Mouse (Mus musculus) liver, embryonic 12.5 days (tissue): ENCODE results near the gene Csnk2b. TPM values are rescaled to one million over a fixed set of nuclear protein-coding genes. Genes with fewer than 3 reads are reported as not detected.

ENCODE experiments used
- ATAC-seq: fragments of 200-750 bp; cut with Nextera tagmentation; 2 replicates; pipeline ENCODE4 v1.8.0; 2017; ENCODE audit warnings: moderate number of reproducible peaks, mild to moderate bottlenecking, moderate library complexity
- H3K27ac ChIP-seq: fragments of 300-500 bp; sonication (generic); 2 replicates; pipeline ENCODE4 v1.5.1; 2016; ENCODE audit warnings: mild to moderate bottlenecking
- H3K27me3 ChIP-seq: fragments of 300-500 bp; sonication (generic); replicated peaks from 2 replicates; pipeline ENCODE4 v1.6.1; 2016; ENCODE audit warnings: mild to moderate bottlenecking, moderate library complexity
- H3K36me3 ChIP-seq: fragments of 300-500 bp; sonication (generic); 2 replicates; pipeline ENCODE4 v1.6.1; 2016; ENCODE audit warnings: mild to moderate bottlenecking, moderate library complexity
- H3K4me1 ChIP-seq: fragments of 300-500 bp; sonication (generic); 2 replicates; pipeline ENCODE4 v1.6.1; 2016
- H3K4me2 ChIP-seq: fragments of 300-500 bp; sonication (generic); 2 replicates; pipeline ENCODE4 v1.6.1; 2016; ENCODE audit warnings: mild to moderate bottlenecking, moderate library complexity
- H3K4me3 ChIP-seq: fragments of 300-500 bp; sonication (generic); 2 replicates; pipeline ENCODE4 v1.5.1; 2016; ENCODE audit warnings: mild to moderate bottlenecking, moderate library complexity
- H3K9ac ChIP-seq: fragments of 300-500 bp; sonication (generic); 2 replicates; pipeline ENCODE4 v1.6.1; 2016; ENCODE audit warnings: mild to moderate bottlenecking, moderate library complexity
- H3K9me3 ChIP-seq: fragments of 300-500 bp; sonication (generic); replicated peaks from 2 replicates; pipeline ENCODE4 v1.6.1; 2016; ENCODE audit warnings: mild to moderate bottlenecking, moderate library complexity
- WGBS: fragments of 180-500 bp; shearing (Covaris S2); methylation state at CpG from one replicate; pipeline ENCODE4 v1.1.7; 2016; ENCODE audit not compliant: insufficient replicate concordance; 5-methylcytosine and 5-hydroxymethylcytosine counted together
- polyA plus RNA-seq: library from polyadenylated mRNA; unstranded; fragments of >200 nt; fragmentation: Nextera tagmentation; extraction: Ambion mirVana; gene quantifications from 2 replicates; pipeline ENCODE4 v1.2.1, GENCODE M21; 2016

Csnk2b gene
- polyA plus RNA-seq: 187 and 192 TPM in 2 replicates

DNA sequence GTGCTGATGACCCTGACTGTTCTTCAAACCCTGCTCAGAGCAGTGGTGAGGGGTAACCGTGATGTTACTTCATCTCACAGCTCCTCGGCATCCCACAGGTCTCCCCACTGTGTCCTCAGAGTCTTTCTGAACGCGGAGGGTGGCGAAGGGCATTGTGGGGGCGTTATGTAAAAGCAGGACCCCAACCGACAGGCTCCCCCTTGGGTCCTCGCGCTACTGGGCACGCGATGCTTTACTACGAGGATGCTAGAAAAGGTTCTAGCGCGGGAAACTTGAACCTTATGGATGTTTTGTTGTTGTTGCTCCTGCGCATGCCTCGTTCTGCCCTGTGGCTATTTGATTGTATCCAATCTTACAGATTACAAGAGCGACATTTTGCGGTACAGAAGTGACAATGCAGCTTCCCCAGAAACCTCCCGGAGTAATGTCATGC is at the start of gene Csnk2b:
TSS of gene Csnk2b (minus strand) at position 183 of the 433 bp plus-strand sequence.
- peak within 1 kb of the TSS; percentile 96 for H3K27ac ChIP-seq
- H3K4me1 ChIP-seq: peaks cover 47% of the 10 kb centered on the region
- peak within 1 kb of the TSS; percentile 89 for H3K4me2 ChIP-seq
- no peaks in the 10 kb centered on the region for H3K27me3 ChIP-seq
- H3K4me3 ChIP-seq: peak within 1 kb of the TSS; percentile 82
- under 1% methylated on average over 19 of the region's 19 CpGs for WGBS
- ATAC-seq: no peak
- peak within 1 kb of the TSS; percentile 92 for H3K9ac ChIP-seq
- H3K36me3 ChIP-seq: peaks cover 53% of the 10 kb centered on the region
- no peaks in the 10 kb centered on the region for H3K9me3 ChIP-seq

DNA sequence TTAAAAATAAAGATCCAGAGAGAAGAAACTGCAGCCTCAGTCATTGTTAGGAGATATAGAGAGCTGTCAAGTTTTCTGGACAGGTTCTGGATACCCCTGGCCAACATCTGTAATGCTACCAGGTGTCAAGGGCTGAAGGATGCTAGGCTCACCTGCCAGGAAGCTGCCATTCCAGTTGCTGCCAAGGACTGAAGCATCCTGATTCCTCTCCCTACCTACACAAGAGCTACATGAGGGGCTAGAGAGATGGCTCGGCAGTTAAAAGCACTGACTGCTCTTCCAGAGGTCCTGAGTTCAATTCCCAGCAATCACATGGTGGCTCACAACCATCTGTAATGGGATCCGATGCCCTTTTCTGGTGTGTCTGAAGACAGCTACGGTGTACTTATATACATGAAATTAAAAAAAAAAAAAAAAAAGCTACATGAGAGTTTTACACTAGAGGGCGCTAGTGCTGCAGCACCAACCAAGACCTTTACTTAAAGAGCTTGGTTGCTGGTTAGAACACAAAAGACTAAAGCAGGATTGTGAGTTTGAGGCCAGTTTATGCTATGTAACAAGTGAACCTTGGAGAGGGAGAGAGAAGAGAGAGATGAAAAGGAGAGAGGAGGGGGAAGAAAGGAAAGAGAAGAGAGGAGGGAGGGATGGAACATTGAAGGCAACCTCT is 46.8 kb upstream of the Csnk2b start:
- Histone ChIP-seq H3K9ac (no peak overlapping the region), H3K4me1 (peaks cover 16% of the 10 kb centered on the region), H3K27me3 (no peaks in the 10 kb centered on the region), H3K36me3 (no peaks in the 10 kb centered on the region), H3K27ac (no peak overlapping the region), H3K9me3 (no peaks in the 10 kb centered on the region), H3K4me3 (no peak overlapping the region), H3K4me2 (no peak overlapping the region)
- ATAC-seq: no peak
- 10% methylated on average over 4 of the region's 4 CpGs for WGBS

DNA sequence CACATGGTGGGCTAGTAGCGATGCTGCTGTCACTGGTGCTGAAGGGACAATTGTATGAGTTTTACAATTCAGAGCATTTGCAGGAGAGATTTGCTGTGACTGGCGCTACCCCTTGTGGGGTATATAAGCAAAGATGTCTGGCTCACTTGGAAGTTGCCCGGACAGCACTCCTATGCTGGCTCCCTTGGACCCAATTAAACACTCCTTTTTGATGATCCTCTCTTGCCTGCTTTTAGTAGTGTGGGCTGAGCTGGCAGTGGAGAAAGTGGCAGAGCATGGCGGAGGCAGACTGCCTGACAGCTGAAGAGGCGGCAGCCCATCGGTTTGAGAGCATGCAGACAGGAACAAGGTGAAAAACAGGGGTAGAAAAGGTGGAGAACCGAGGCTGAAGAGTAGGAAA is 45.9 kb upstream of the Csnk2b start:
- Histone ChIP-seq H3K4me1 (peaks cover 21% of the 10 kb centered on the region), H3K27ac (no peak overlapping the region), H3K27me3 (no peaks in the 10 kb centered on the region), H3K4me2 (no peak overlapping the region), H3K9ac (no peak overlapping the region), H3K9me3 (no peaks in the 10 kb centered on the region), H3K4me3 (no peak overlapping the region), H3K36me3 (peaks cover 1% of the 10 kb centered on the region)
- no peak for ATAC-seq
- WGBS: 64% methylated on average over 7 of the region's 7 CpGs

DNA sequence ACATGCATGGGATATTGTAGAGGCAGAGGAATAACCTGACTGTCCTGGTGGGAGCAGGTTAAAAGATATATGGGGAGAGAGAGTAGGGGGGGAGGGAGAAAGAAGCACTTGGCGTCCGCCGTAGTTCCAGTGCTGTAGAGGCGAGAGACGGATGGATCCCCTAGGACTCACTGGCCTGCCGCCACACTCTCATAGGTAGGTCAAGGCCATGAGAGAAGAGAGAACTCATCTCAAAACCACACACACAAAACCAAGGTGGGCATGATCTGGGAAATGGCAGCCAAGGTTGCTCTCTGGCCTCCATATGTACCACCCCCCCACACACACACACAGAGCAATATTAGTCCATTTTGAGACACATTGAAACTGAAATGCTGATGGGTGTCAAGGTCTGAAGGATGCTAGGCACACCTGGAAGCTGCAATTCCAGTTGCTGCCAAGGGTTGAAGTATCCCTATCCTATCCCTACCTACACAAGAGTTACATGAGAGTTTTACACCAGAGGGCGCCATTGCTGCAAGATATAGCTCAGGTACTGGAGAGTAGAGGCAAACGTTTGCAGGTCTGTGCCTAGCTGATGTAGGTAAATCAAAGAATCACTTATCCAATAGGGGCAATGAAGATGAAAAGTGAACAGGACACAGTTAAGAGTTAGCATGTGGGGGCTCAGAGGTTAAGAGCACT is 44.6 kb upstream of the Csnk2b start:
- Histone ChIP-seq H3K4me3 (peak overlapping the region; percentile 96; the same call in 1 of the 2 replicates), H3K36me3 (peaks cover 14% of the 10 kb centered on the region), H3K27ac (peak overlapping the region; percentile 8; the same call in 1 of the 2 replicates), H3K9me3 (no peaks in the 10 kb centered on the region), H3K9ac (no peak overlapping the region; the same call in 1 of the 2 replicates), H3K4me2 (peak overlapping the region; percentile 78), H3K27me3 (no peaks in the 10 kb centered on the region), H3K4me1 (peaks cover 34% of the 10 kb centered on the region)
- WGBS: 74% methylated on average over 8 of the region's 8 CpGs
- no peak for ATAC-seq

DNA sequence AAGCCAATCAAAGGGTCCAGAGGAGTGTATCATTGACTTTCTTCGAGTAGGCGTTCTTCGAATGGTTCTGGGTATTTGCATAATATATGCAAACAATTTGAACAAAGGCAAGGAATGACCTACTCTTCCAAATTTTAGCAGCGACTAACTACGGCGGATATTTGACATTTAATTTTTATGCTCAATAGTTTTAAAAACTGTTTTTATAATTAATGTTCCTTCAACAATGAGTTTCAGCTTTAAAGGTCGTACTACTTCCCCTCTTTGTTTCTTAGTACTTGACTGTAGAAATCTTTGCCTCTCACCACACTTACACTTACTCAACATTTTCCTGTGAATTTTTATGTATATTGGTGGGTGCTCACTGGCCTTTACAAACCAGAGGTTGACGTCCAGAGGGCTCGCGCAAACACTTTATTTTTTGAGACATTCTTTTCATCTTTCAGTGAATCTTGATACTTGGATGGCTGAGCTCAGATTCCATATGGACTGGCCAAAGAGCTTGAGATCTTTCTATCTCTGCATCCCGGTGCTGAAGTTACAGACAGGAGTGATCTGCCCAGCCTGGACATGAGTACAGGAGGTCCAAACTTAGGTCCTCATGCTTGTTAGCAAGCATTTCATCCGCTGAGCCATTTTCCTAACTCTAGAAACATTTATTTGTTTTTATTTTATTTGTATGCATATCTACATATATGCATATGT is 43.8 kb upstream of the Csnk2b start:
- peak; percentile 80 for ATAC-seq
- Histone ChIP-seq H3K9ac (peak overlapping the region; percentile 57), H3K4me3 (peak overlapping the region; percentile 96), H3K4me1 (peaks cover 39% of the 10 kb centered on the region), H3K27ac (peak overlapping the region; percentile 95), H3K27me3 (no peaks in the 10 kb centered on the region), H3K4me2 (peak overlapping the region; percentile 78), H3K9me3 (no peaks in the 10 kb centered on the region), H3K36me3 (peaks cover 23% of the 10 kb centered on the region)
- 27% methylated on average over 12 of the region's 12 CpGs for WGBS

DNA sequence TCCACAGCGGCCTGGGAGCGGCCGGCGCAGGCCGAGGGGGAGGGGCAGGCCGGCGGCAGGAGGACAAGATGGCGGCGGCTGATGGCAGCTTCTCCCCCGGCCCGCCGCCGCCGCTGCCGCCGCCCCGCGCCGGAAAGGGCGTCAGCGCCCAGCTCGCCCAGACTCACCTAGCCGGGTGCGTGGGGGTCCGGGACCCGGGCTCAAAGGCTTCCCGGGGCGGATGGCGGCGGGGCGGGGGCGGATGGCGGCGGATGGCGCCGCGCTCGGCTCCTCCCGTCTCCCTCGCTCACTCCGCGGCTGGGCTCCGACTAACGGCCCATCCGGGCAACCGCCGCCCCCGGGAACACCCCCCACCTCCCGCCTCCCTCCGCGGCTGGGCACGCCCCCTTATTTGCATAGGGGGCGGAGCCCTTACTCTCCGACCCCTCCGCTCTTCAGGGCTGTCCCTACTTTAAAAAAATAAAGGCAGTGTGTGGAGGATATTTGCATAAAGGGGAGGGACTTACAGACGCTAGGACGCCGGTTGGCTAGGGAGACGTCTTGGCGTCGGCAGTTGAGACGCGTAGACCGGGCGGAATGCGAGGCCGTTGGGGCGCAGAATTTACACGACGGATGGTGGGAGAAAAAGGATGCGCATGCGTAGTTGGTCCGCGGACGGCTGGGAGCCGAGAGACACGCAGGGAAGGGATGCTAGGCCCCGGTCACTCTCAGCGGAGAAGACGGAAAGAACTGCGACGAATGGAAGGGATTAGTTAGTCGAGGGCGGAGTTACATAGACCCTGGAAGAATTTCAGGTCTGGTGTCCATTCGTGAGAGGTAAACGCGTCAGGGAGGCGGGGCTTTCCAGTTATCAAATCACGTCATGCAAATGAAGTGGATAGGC is 43.0 kb upstream of the Csnk2b start, which contains the start of gene Prrc2a:
TSS of gene Prrc2a (minus strand) at position 330 of the 883 bp plus-strand sequence.
- Histone ChIP-seq H3K9ac (peak within 1 kb of the TSS; percentile 99), H3K36me3 (peaks cover 31% of the 10 kb centered on the region), H3K27me3 (no peaks in the 10 kb centered on the region), H3K9me3 (no peaks in the 10 kb centered on the region), H3K4me3 (peak within 1 kb of the TSS; percentile 96), H3K4me1 (peaks cover 39% of the 10 kb centered on the region), H3K27ac (peak within 1 kb of the TSS; percentile 95), H3K4me2 (peak within 1 kb of the TSS; percentile 78)
- WGBS: under 1% methylated on average over 89 of the region's 89 CpGs
- ATAC-seq: peak; percentile 96

DNA sequence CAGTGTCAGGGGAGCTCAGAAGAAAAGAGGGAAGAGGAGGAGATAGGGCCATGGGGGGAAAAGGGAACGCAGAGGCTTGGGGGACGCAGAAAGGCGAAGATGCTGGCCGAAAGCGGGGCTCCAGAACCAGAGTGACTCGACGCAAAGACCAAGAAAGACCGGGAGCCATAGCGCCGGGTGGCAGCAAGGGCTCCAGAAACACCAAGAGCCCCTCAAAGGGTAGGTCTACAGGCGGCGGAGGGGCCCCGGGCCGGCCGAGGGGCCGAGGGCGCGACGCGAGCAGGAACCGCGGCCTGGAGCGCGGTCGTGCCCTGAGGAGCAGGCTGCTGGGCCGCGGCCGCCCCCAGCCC is 42.3 kb upstream of the Csnk2b start:
- WGBS: 1% methylated on average over 28 of the region's 28 CpGs

DNA sequence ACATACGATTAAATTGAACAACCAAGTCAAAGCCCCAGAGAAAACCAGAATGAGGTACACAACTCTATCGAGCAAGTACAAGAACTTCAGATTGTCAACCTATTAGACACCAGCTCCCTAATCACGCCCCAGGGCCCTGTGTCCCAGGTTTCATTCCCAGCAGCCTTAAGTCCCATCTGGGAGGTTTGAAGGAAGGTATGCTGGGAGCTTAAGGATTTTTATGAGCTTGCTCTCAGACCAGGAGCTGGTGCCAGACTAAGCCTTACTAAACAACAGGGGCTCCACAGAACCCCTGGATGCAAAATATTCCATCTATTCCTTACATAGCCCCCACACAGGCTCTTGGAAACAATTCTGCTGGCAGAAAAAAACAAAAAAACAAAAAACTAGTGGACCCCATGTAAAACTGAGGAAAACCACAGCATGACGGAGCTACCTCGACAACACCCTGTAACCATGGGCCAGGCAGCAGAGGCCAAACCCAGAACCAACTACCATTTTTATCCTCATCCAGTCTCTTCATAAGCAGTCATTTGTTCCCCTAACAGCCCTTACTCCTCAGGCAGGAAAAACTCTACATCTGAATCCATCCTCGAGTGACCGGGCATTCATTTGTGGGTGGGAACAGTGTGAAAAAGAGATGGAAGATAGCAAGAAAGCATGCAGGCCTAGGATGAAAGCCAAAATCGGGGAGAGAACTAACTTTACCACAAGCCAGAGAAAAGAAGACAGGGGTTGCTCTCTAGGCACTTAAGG is 41.7 kb upstream of the Csnk2b start:
- Histone ChIP-seq H3K36me3 (peaks cover 44% of the 10 kb centered on the region), H3K4me1 (peaks cover 39% of the 10 kb centered on the region), H3K4me3 (peak overlapping the region; percentile 96), H3K9ac (peak overlapping the region; percentile 99), H3K27me3 (no peaks in the 10 kb centered on the region), H3K27ac (peak overlapping the region; percentile 95), H3K9me3 (no peaks in the 10 kb centered on the region), H3K4me2 (peak overlapping the region; percentile 78)
- 15% methylated on average over 8 of the region's 8 CpGs for WGBS
- ATAC-seq: no peak

More for the DNA sequence above, 42.3 kb upstream of the Csnk2b start:
- Histone ChIP-seq H3K36me3 (peaks cover 37% of the 10 kb centered on the region), H3K4me3 (peak overlapping the region; percentile 96), H3K4me1 (peaks cover 39% of the 10 kb centered on the region), H3K9ac (peak overlapping the region; percentile 99), H3K27ac (peak overlapping the region; percentile 95), H3K27me3 (no peaks in the 10 kb centered on the region), H3K9me3 (no peaks in the 10 kb centered on the region), H3K4me2 (peak overlapping the region; percentile 78)
- no peak for ATAC-seq

DNA sequence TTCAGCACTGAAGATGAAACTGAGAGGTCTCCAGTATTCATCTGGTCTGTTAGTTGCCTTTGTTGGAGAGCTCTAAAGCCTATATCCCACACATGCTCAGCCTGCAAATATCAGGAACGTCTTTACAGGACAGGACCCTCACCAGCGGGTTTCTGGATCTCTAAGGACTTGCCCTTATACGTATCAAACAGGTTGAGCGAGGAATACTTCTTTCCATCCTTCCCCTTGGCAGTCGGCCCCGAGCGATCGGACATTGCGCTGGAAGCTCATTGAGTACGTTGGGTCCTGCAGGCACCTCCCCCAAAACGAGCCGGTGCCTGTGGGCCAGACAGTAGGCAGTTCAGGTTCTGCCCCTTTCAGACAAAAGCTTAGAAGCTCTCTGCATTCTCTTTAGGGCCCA is 40.9 kb upstream of the Csnk2b start:
- no peaks in the 10 kb centered on the region for H3K27me3 ChIP-seq
- peaks cover 52% of the 10 kb centered on the region for H3K36me3 ChIP-seq
- no peak overlapping the region; the same call in 1 of the 2 replicates for H3K27ac ChIP-seq
- H3K4me3 ChIP-seq: peak overlapping the region; percentile 96
- no peaks in the 10 kb centered on the region for H3K9me3 ChIP-seq
- WGBS: 64% methylated on average over 12 of the region's 12 CpGs
- no peak for ATAC-seq
- peak overlapping the region; percentile 99 for H3K9ac ChIP-seq
- peaks cover 39% of the 10 kb centered on the region for H3K4me1 ChIP-seq
- peak overlapping the region; percentile 78 for H3K4me2 ChIP-seq

DNA sequence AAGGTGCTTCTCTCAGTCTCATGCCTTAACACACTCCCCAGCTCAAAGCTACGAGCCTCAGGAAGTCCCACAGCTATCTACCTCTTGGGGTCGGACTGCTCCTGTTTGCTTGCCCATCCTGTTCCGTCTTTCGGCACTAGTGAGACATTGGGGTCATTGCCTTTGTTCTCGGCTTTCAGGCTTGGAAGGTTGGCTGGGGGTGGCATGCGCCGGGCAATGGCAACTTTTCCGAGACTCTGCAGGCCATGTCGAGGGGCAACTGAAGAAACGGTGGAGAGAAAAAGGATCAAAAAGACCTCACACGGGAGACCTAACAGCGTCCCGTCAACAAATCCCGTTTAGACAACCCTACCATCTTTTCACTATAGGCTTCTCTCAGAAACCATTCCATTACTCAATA is 40.3 kb upstream of the Csnk2b start:
- H3K4me2 ChIP-seq: peak overlapping the region; percentile 78
- no peak for ATAC-seq
- H3K27ac ChIP-seq: no peak overlapping the region
- 0 out of 2 replicates have a peak overlapping the region, but pooled peaks have one; percentile 3 for H3K4me3 ChIP-seq
- H3K27me3 ChIP-seq: no peaks in the 10 kb centered on the region
- H3K9ac ChIP-seq: peak overlapping the region; percentile 99; the same call in 1 of the 2 replicates
- H3K36me3 ChIP-seq: peaks cover 58% of the 10 kb centered on the region
- no peaks in the 10 kb centered on the region for H3K9me3 ChIP-seq
- WGBS: 80% methylated on average over 14 of the region's 14 CpGs
- H3K4me1 ChIP-seq: peaks cover 39% of the 10 kb centered on the region
